Mouse (Mus musculus) kidney, adult 11 months (tissue): ENCODE measurements around the gene Lrrc9.
A peak's percentile ranks its signal among the peaks of the same experiment; 100 is the strongest.

Source experiments
- DNase-seq: peaks from one replicate; pipeline ENCODE4 v3.0.0; 2022

The Lrrc9 gene

DNA sequence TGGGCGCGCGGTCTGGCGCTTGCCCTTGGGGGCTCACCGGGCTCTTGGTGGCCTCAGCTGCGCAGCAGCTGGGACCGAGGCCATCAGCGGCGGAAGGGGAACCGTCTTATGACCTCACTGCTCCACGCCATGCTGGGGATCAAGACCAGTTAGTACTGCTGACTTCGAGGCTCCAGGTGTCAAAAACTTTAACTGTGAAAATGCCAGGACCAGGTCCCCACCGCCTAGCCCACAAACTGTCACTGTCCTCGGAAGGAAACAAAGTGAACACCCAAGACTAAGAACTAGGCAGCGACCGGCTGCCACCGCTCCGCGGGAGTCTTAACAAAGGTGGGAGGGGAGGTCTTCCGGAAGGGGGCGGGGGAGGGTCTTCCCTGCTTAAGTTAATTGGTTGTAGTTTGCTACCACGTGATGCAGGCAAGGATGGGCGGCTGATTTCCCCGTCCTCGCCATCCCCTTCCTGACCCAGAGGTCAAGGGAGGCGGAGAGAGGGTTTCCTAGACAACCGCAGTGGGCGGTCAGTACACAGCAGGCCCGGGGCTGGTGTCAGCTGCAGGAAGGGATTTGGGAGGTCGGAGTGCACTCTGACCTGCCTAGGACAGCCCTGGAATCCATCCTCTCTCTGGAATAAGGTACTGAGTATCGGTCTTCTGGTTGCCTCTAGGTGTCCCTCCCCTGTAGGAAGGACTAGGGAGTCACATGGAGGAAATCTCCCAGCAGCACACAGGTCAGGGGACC, at the start of gene Lrrc9:
Gene Lrrc9, plus strand, starts transcription at position 28 of the 738 bp plus-strand sequence.
- DNase-seq, result peak; percentile 44

DNA sequence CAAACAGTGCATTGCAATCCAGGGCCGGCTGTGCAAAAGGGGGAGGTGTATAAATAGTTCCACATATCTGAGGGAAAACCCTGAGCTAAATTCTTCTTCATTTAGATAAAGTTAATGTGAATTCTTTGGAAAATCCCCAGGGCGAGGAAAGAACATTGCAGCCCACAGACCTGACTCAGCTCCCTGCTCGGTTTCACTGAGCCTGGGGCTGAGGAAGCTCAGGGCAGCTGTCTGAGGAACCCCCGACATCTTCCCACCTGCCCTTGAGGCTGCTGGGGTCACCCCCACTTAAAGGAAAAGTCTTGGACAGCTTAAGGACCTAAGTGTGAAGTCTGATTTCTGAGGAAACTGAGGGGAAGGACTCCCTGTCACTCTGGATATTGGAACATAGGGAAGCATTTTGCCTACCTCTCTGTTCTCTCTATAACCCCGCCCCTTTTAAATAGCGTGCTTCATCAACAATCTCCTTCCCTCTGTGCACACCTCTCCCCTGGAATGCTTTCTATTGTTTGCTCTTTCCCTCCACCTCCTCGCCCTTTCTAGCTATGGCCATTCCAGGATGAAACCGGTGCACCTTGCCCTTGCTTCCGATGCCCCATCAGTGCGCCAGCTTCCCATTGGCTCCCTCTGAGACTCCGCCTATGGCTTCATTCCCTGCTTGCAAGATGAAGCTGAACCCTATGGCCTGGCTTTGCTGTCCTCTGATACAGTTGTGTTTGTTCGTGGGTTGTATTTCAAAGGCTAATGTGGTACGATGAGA, 48.4 kb upstream of the Lrrc9 start:
- DNase-seq, result no peak

GRCm38 (mm10) chr12:72405031-72405430, 36.6 kb upstream of the Lrrc9 start:
- no peak for DNase-seq

- no peak for DNase-seq
Observed at GRCm38 (mm10) chr12:72407146-72407545, 34.5 kb upstream of the Lrrc9 start.

GRCm38 (mm10) chr12:72407721-72408110, 34.0 kb upstream of the Lrrc9 start:
- DNase-seq, result no peak

DNA sequence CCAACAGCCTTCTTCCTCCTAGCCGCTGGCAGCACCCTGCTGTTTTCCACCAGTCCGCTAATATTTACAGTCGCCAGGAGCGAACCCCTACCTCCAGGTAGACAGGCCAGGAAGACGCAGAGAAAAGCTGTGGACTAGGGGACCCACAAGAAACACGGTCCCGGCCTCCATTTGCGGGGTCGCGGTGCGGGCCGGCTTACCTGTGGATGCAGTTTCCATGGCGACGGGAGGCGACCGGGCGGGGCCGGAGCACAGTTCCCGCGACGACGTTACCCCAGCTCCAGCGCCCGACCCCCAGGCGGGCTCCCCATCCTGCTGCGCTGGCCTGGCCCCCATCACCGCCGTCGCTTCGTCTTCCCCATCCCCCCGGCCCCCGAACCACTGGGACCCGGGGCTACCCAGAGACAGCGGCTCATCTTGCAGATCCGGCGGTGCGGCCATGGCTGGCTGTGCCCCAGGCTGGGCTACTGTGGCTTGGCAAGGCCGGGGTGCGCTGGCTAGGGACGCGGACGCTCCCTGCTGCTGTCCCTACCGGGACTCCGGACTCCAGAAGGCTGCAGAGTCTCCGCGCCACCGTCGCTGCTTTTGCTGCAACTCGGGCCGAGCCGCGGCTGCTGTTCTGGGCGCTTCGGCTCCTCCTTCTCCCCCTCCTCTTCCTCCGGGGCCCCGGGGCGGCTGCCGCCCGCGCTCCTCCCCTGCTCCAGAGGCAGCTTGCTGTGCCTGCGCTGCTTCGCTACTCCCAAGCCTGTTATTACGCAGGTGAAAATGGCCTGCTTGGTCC, 33.4 kb upstream of the Lrrc9 start:
- peak; percentile 4 for DNase-seq

- no peak for DNase-seq
Observed at GRCm38 (mm10) chr12:72408954-72409353, 32.7 kb upstream of the Lrrc9 start, which contains the start of gene Rtn1. Gene Rtn1, minus strand, starts transcription at chr12:72409054.

DNA sequence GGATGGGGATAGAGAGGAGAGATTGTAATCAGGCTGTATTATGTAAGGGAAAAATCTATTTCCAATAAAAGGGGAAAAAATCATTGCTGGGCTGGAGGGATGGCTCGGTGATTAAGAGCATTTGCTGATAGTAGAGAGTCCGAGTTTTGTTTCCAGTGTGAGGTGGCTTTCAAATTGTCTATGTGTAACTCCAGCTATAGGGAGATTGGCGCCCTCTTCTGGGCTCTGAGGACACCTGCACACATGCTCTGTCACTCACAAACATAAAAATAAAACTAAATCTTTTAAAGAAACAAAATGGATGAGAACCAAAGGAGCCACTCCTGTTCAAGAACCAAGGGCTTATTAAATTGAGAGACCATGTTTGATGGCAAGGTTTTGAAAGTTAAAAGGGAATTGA, 23.9 kb upstream of the Lrrc9 start:
- DNase-seq, result no peak

GRCm38 (mm10) chr12:72422681-72423080, 19.0 kb upstream of the Lrrc9 start:
- DNase-seq, result no peak

GRCm38 (mm10) chr12:72427722-72428126, 13.9 kb upstream of the Lrrc9 start:
- DNase-seq, result peak; percentile 40

DNA sequence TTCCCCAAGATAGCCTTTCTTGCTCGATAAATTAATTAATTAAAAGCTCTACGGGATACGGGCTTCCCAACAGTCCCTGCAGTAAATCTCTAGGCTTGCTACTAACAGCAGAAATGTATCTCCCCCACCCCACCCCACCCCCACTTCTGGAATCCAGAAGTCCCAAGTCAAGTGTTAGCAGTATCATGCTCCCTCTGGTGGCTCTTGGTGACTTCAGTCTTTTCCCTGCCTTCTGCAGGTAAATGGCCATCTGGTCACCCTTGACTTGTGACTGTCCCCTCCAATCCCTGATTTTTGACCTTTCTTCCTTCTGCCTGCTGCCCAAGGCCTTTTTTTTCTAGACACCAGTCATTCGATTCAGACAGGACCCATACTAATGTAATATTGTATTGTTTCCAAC, 9.5 kb upstream of the Lrrc9 start:
- no peak for DNase-seq

DNA sequence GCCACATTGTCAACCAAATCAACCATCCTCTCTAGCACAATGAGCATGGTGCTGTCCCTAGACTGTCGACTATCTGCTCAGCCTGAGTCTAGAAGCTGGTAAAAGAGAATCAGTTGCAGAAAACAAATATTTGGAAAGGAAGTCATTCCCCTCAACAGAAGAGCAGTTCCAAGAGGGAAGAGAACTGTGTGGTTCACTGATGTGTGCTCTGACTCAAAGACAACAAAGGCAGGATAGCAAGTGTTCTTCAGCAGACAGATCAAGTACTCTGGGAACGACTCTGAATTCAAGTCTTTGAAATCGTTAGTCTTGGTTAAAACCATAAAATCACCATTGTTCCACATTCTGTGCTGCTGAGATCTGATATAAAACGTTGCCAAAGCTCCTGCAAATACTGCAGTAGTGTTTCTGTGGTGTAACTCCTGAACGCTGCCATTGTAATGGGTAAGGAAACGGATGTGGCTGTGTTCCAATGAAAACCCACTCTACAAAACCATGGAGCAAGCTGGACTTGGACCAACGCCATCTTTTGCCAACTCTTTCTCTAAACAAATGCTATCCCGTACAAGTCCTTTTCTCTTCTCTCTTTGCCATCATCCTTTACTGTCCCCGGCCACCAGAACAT, 8.3 kb upstream of the Lrrc9 start:
- DNase-seq, result no peak

DNA sequence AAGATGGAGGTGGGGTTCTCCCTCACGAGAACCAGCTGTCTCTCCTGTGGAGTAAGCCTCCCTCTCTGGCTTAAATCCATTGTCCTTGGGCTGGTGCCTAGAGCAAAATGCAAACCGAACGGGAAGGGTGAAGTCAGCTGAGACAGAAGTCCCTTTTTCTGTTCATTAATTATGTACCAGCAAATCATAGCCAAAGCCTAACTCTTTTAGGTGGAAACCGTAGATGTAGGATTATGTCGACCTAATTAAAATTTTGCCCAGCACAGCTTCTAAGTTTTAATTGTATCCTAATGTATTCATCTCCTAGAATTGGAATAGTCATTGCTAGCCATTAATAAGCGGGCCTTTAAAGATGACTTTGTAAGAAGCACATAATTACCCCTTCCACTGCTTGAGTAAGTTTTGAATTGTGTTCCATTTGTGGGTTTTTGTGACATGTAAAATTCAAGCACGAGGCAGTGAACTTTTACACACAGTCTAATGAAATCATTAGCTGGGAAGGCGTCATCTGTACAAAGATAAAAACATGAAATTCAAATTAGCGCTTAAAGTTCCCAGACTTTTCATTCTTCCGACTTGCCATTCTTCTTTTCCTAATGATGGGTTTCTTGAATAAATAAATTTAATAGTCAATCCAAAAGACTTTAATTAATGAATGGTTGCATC, 3.9 kb upstream of the Lrrc9 start:
- no peak for DNase-seq

DNA sequence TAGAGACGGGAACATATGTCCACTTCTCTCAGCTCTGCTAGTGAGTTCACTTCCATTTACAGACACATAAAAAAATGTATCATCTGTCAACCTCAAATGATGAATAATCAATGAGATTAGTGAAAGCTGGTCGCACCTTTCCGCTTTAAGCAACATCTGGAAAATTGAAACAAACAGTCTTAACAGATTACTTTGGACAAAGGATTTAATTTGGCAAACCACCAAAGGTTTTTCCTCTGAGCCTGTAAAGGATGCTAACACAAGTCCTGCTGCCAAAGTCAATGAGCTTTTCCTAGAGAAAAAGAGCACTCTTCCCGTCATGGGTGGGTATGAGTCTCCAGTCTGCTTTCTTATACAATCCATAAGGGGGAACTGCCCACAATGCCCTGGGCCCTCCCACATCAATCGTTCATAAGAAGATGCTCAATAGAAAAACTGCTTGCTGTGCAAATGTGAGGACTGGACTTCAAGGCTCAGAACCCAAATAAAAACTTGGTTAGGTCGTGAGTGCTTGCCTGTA, 2.6 kb upstream of the Lrrc9 start:
- no peak for DNase-seq

- DNase-seq, result no peak
Observed at GRCm38 (mm10) chr12:72453941-72454340, 12.3 kb downstream of the Lrrc9 start.

- no peak for DNase-seq
Observed at GRCm38 (mm10) chr12:72461191-72461893, 19.7 kb downstream of the Lrrc9 start.

- DNase-seq, result no peak
Observed at GRCm38 (mm10) chr12:72461894-72462530, 20.3 kb downstream of the Lrrc9 start.

DNA sequence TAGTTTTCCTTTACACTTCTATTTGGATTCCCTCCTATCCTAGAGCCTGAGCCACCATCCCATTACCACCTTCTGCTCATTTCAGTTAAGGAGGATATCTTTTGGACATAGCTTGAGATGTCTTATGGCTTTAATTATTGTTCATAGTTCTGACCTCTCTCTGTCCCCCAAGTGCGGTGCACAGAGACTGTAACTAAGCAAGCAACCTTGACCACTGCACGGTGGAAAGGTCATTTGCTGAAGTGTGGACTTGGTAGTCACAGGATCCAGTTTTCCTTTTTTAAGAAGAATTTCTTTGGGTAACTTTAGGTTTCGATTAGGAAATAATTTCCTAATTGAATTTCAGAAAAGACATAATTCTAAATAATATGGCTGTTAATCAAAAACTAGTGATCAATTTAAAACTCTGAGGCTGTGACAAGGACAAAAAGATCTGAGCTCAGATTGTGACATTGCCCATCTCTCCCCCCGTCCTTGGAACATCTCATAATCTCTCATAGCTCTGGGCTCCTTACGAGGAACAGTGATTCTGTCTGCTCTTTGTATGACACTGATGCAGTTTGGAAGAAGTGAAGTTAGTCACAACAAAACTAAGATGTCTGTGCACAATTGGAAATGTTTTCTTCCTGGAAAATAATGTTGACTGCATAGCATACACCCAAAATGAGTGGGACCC, 24.3 kb downstream of the Lrrc9 start:
- no peak for DNase-seq

- DNase-seq, result no peak
Observed at GRCm38 (mm10) chr12:72467269-72467668, 25.6 kb downstream of the Lrrc9 start.

GRCm38 (mm10) chr12:72467789-72468188, 26.1 kb downstream of the Lrrc9 start:
- DNase-seq, result no peak
